Mouse (Mus musculus) layer of hippocampus, adult 9-10 months (tissue): ENCODE results near the gene Mrpl10.

ENCODE experiments used
- DNase-seq: peaks from one replicate; pipeline ENCODE4 v3.0.0; 2022; ENCODE audit warnings: low spot score

The Mrpl10 gene

GRCm38 (mm10) chr11:97069770-97070169 is 28.4 kb downstream of the Mrpl10 start:
- DNase-seq: no peak

- no peak for DNase-seq
Measured at GRCm38 (mm10) chr11:97071129-97071528, 29.8 kb downstream of the Mrpl10 start.

- DNase-seq: peak; percentile 68
Measured at GRCm38 (mm10) chr11:97072533-97072932, 31.2 kb downstream of the Mrpl10 start.

GRCm38 (mm10) chr11:97074235-97074634 is 32.9 kb downstream of the Mrpl10 start:
- DNase-seq: no peak

GRCm38 (mm10) chr11:97078751-97079150 is 37.4 kb downstream of the Mrpl10 start:
- no peak for DNase-seq

GRCm38 (mm10) chr11:97080291-97080690 is 38.9 kb downstream of the Mrpl10 start:
- DNase-seq: no peak

GRCm38 (mm10) chr11:97082977-97083376 is 41.6 kb downstream of the Mrpl10 start:
- DNase-seq: no peak

- no peak for DNase-seq
Measured at GRCm38 (mm10) chr11:97083401-97084140, 42.2 kb downstream of the Mrpl10 start.

- DNase-seq: no peak
Measured at GRCm38 (mm10) chr11:97084821-97085505, 43.6 kb downstream of the Mrpl10 start.

- no peak for DNase-seq
Measured at GRCm38 (mm10) chr11:97086365-97086764, 45.0 kb downstream of the Mrpl10 start.

GRCm38 (mm10) chr11:97094600-97094999 is 53.2 kb downstream of the Mrpl10 start:
- no peak for DNase-seq

- no peak for DNase-seq
Measured at GRCm38 (mm10) chr11:97098791-97099190, 57.4 kb downstream of the Mrpl10 start.
